Mouse (Mus musculus): ENCODE measurements around the gene Pot1b. TPM values are rescaled to one million over a fixed set of nuclear protein-coding genes. Genes with fewer than 3 reads are reported as not detected.

Pot1b gene
- total RNA-seq (2014; rRNA removed) = 7.8 and 10.8 TPM in 2 replicates
- polyA plus RNA-seq (2015; fragmentation: Nextera tagmentation; extraction: Ambion mirVana) = 2.4 and 2.7 TPM in 2 replicates

DNA sequence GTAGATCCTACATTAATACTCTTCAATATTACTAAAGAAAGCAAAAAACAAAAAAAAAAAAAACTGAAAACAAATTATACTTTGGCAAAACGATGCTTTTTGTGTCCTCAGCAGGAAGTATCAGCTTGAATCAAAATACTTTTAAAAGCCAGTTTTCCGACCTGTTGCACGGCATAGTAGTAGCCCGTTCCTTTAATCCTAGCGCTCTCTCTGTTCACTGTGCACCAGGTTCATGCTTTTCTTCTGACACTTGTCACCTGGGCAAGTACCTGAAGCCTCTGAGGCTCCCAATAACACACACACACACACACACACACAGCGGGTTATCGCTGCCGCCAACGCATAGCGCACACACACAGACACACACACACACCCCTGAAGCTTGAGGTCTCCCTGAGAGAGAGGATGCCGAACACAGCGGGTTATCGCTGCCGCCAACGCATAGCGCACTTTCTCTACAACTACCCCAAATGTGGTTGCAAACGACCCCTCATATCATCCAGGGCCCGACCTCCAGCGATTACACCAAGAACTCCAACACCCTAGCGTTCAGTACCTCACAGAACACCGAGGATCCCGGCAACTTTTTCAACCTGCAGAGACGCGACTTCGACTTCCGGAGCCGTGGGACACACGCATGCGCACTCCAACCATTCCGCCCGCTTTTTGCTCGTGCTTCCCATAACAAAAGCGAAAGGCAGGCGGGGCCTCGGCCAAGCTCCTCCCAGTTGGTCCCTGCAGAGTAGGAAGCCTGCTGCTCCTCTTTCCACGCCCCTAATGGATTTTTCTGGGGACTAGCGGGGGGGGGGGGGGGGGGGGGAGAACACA, at the start of gene Pot1b:
Gene Pot1b, minus strand, starts transcription at position 645 of the 828 bp plus-strand sequence.
- peak; percentile 99 for ATAC-seq
- Histone ChIP-seq H3K9ac (replicated peaks; ENCODE audit: low read length) (peak within 1 kb of the TSS; percentile 54), H3K4me2 (ENCODE audit: low read depth, low read length) (peak within 1 kb of the TSS; percentile 89), H3K4me3 (ENCODE audit: low read length) (peak within 1 kb of the TSS; percentile 74), H3K9me3 (ENCODE audit: low read length) (no peaks in the 10 kb centered on the region), H3K36me3 (ENCODE audit: insufficient read depth, low read length) (peaks cover 3% of the 10 kb centered on the region; the same call in 1 of the 2 replicates), H3K27me3 (ENCODE audit: insufficient read depth, low read length) (no peaks in the 10 kb centered on the region), H3K27ac (no peak within 1 kb of the TSS), H3K4me1 (ENCODE audit: insufficient read depth, low read length) (no peaks in the 10 kb centered on the region)
- peak; percentile 46; the same call in 1 of the 2 replicates for TF ChIP-seq CTCF (IDR thresholded peaks at IDR 0.05; ENCODE audit: low read depth)
- DNase-seq (ENCODE audit: low spot score) = peak; percentile 98
- WGBS = under 1% methylated on average over 36 of the region's 37 CpGs

- Histone ChIP-seq H3K36me3 (ENCODE audit: insufficient read depth, low read length) (no peaks in the 10 kb centered on the region), H3K9me3 (ENCODE audit: low read length) (no peaks in the 10 kb centered on the region), H3K27me3 (ENCODE audit: insufficient read depth, low read length) (no peaks in the 10 kb centered on the region), H3K9ac (replicated peaks; ENCODE audit: low read length) (no peak overlapping the region), H3K4me1 (ENCODE audit: insufficient read depth, low read length) (no peaks in the 10 kb centered on the region), H3K27ac (no peak overlapping the region), H3K4me2 (ENCODE audit: low read depth, low read length) (no peak overlapping the region), H3K4me3 (ENCODE audit: low read length) (no peak overlapping the region)
- no peak for ATAC-seq
- TF ChIP-seq CTCF (IDR thresholded peaks at IDR 0.05; ENCODE audit: low read depth) = no peak
- 70% methylated on average over 2 of the region's 2 CpGs for WGBS
- no peak for DNase-seq (ENCODE audit: low spot score)
Measured at GRCm38 (mm10) chr17:55751170-55751569, 38.7 kb upstream of the Pot1b start.

DNA sequence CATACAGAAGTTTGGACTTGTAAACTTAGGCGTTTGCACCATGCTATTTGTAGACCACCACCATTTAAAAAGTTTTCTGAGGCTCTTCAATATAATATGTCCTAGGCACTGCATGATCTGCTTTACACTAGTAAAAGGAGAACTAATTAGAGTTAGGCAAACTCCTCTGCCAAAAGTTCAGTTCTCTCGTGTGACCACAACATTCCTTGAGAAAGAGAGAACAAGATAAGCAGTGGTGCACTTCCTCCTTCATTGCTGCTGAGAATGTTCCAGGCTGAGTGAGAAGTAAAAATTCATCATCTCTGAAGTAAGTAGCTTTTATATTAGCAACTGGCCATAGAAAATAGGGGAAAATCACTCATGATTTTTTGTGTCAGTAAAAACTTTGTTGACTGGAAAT, 37.4 kb upstream of the Pot1b start, which contains the start of gene Adgre4:
Gene Adgre4, plus strand, starts transcription at position 199 of the 400 bp plus-strand sequence.
- no peaks in the 10 kb centered on the region for H3K9me3 ChIP-seq (ENCODE audit: low read length)
- DNase-seq (ENCODE audit: low spot score) (no peak), ATAC-seq (no peak)
- no peaks in the 10 kb centered on the region for H3K27me3 ChIP-seq (ENCODE audit: insufficient read depth, low read length)
- H3K4me3 ChIP-seq (ENCODE audit: low read length) = no peak within 1 kb of the TSS
- 77% methylated on average over 2 of the region's 2 CpGs for WGBS
- no peaks in the 10 kb centered on the region for H3K36me3 ChIP-seq (ENCODE audit: insufficient read depth, low read length)
- no peak within 1 kb of the TSS for H3K4me2 ChIP-seq (ENCODE audit: low read depth, low read length)
- no peak within 1 kb of the TSS for H3K27ac ChIP-seq
- TF ChIP-seq CTCF (IDR thresholded peaks at IDR 0.05; ENCODE audit: low read depth) = no peak
- H3K9ac ChIP-seq (replicated peaks; ENCODE audit: low read length) = no peak within 1 kb of the TSS
- no peaks in the 10 kb centered on the region for H3K4me1 ChIP-seq (ENCODE audit: insufficient read depth, low read length)

GRCm38 (mm10) chr17:55736675-55737074, 24.2 kb upstream of the Pot1b start:
- DNase-seq (ENCODE audit: low spot score) (no peak), ATAC-seq (no peak)
- Histone ChIP-seq H3K4me3 (ENCODE audit: low read length) (no peak overlapping the region), H3K36me3 (ENCODE audit: insufficient read depth, low read length) (no peaks in the 10 kb centered on the region), H3K9ac (replicated peaks; ENCODE audit: low read length) (no peak overlapping the region), H3K27me3 (ENCODE audit: insufficient read depth, low read length) (no peaks in the 10 kb centered on the region), H3K4me2 (ENCODE audit: low read depth, low read length) (no peak overlapping the region), H3K9me3 (ENCODE audit: low read length) (no peaks in the 10 kb centered on the region), H3K4me1 (ENCODE audit: insufficient read depth, low read length) (no peaks in the 10 kb centered on the region), H3K27ac (no peak overlapping the region)
- WGBS = 86% methylated on average over 1 of the region's 1 CpGs
- no peak for TF ChIP-seq CTCF (IDR thresholded peaks at IDR 0.05; ENCODE audit: low read depth)

DNA sequence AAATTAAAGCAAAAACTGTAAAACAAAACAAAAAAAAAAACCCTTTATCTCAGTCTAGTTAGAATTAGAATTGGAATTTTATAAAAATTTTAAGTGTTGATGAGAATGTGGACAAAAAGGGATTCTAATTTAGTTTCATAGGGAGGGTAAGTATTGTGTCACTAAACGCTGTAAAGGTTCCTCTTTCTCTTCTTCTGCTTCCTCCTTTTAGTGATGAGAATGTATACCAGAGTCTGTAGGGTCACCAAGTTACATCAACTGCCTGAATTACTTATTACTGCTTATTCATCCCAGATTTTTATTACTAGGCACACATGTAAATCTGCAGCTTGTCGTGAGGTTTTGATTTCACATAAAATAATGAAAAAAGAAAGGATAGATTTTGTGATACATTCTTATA, 13.8 kb upstream of the Pot1b start:
- no peak overlapping the region for H3K4me2 ChIP-seq (ENCODE audit: low read depth, low read length)
- no peak overlapping the region for H3K9ac ChIP-seq (replicated peaks; ENCODE audit: low read length)
- no peaks in the 10 kb centered on the region for H3K27me3 ChIP-seq (ENCODE audit: insufficient read depth, low read length)
- no peak overlapping the region for H3K27ac ChIP-seq
- 82% methylated on average over 2 of the region's 2 CpGs for WGBS
- TF ChIP-seq CTCF (IDR thresholded peaks at IDR 0.05; ENCODE audit: low read depth) = no peak
- no peaks in the 10 kb centered on the region for H3K4me1 ChIP-seq (ENCODE audit: insufficient read depth, low read length)
- ATAC-seq (no peak), DNase-seq (ENCODE audit: low spot score) (no peak)
- no peak overlapping the region for H3K4me3 ChIP-seq (ENCODE audit: low read length)
- H3K36me3 ChIP-seq (ENCODE audit: insufficient read depth, low read length) = no peaks in the 10 kb centered on the region
- no peaks in the 10 kb centered on the region for H3K9me3 ChIP-seq (ENCODE audit: low read length)

GRCm38 (mm10) chr17:55722250-55722649, 9.8 kb upstream of the Pot1b start:
- Histone ChIP-seq H3K9me3 (ENCODE audit: low read length) (no peaks in the 10 kb centered on the region), H3K9ac (replicated peaks; ENCODE audit: low read length) (no peak overlapping the region), H3K4me2 (ENCODE audit: low read depth, low read length) (no peak overlapping the region), H3K27me3 (ENCODE audit: insufficient read depth, low read length) (no peaks in the 10 kb centered on the region), H3K4me1 (ENCODE audit: insufficient read depth, low read length) (no peaks in the 10 kb centered on the region), H3K36me3 (ENCODE audit: insufficient read depth, low read length) (no peaks in the 10 kb centered on the region), H3K27ac (no peak overlapping the region), H3K4me3 (ENCODE audit: low read length) (no peak overlapping the region)
- no peak for DNase-seq (ENCODE audit: low spot score)
- 73% methylated on average over 2 of the region's 2 CpGs for WGBS
- TF ChIP-seq CTCF (IDR thresholded peaks at IDR 0.05; ENCODE audit: low read depth) = no peak
- ATAC-seq = no peak

GRCm38 (mm10) chr17:55721270-55721669, 8.8 kb upstream of the Pot1b start:
- H3K9me3 ChIP-seq (ENCODE audit: low read length) = no peaks in the 10 kb centered on the region
- H3K4me1 ChIP-seq (ENCODE audit: insufficient read depth, low read length) = no peaks in the 10 kb centered on the region
- WGBS = 76% methylated on average over 1 of the region's 1 CpGs
- H3K9ac ChIP-seq (replicated peaks; ENCODE audit: low read length) = no peak overlapping the region
- no peak overlapping the region for H3K4me2 ChIP-seq (ENCODE audit: low read depth, low read length)
- H3K36me3 ChIP-seq (ENCODE audit: insufficient read depth, low read length) = no peaks in the 10 kb centered on the region
- no peak for TF ChIP-seq CTCF (IDR thresholded peaks at IDR 0.05; ENCODE audit: low read depth)
- ATAC-seq = no peak
- H3K4me3 ChIP-seq (ENCODE audit: low read length) = no peak overlapping the region
- no peak for DNase-seq (ENCODE audit: low spot score)
- H3K27me3 ChIP-seq (ENCODE audit: insufficient read depth, low read length) = no peaks in the 10 kb centered on the region
- no peak overlapping the region for H3K27ac ChIP-seq
